Mouse (Mus musculus): ENCODE measurements at regions not wholly inside any gene's neighbourhood (a gene's known extent, or its start where the extent isn't known, plus 50 kb on each side); places are given as distances from the start of the nearest gene placed in this dataset.
A peak's percentile ranks its signal among the peaks of the same experiment; 100 is the strongest.

GRCm38 (mm10) chr1:43882576-43882975, 50.9 kb upstream of the Tpp2 start:
- no peaks in the 10 kb centered on the region for H3K4me1 ChIP-seq (replicated peaks)
- peak overlapping the region; percentile 11; the same call in 1 of the 2 replicates for H3K4me2 ChIP-seq

GRCm38 (mm10) chr1:43880396-43880795, 52.8 kb upstream of the Uxs1 start:
- Histone ChIP-seq H3K36me3 (no peaks in the 10 kb centered on the region), H3K4me3 (replicated peaks) (no peak overlapping the region), H3K4me2 (no peak overlapping the region), H3K9ac (replicated peaks) (no peak overlapping the region), H3K27me3 (no peaks in the 10 kb centered on the region), H3K9me3 (no peaks in the 10 kb centered on the region), H3K27ac (no peak overlapping the region), H3K4me1 (replicated peaks) (no peaks in the 10 kb centered on the region)
- no peak for ATAC-seq (ENCODE audit: insufficient number of reproducible peaks, insufficient read depth, low FRiP score, low TSS enrichment, low read depth)
- WGBS, result 69% methylated on average over 3 of the region's 3 CpGs

More at GRCm38 (mm10) chr1:43882576-43882975, 50.9 kb upstream of the Tpp2 start:
- ATAC-seq (ENCODE audit: insufficient number of reproducible peaks, insufficient read depth, low FRiP score, low TSS enrichment, low read depth), result no peak
- no peak overlapping the region for H3K9ac ChIP-seq (replicated peaks)
- no peak overlapping the region for H3K27ac ChIP-seq
- WGBS, result 30% methylated on average over 11 of the region's 11 CpGs
- H3K36me3 ChIP-seq, result no peaks in the 10 kb centered on the region
- no peaks in the 10 kb centered on the region for H3K9me3 ChIP-seq
- no peaks in the 10 kb centered on the region for H3K27me3 ChIP-seq
- H3K4me3 ChIP-seq (replicated peaks), result no peak overlapping the region

- Histone ChIP-seq H3K27me3 (no peaks in the 10 kb centered on the region), H3K36me3 (no peaks in the 10 kb centered on the region), H3K4me3 (replicated peaks) (no peak overlapping the region), H3K4me1 (replicated peaks) (no peaks in the 10 kb centered on the region), H3K4me2 (no peak overlapping the region), H3K9ac (replicated peaks) (no peak overlapping the region), H3K27ac (no peak overlapping the region), H3K9me3 (no peaks in the 10 kb centered on the region)
- no peak for ATAC-seq (ENCODE audit: insufficient number of reproducible peaks, insufficient read depth, low FRiP score, low TSS enrichment, low read depth)
- WGBS, result 70% methylated on average over 4 of the region's 4 CpGs
Measured at GRCm38 (mm10) chr1:43879896-43880295, 52.3 kb upstream of the Uxs1 start.

DNA sequence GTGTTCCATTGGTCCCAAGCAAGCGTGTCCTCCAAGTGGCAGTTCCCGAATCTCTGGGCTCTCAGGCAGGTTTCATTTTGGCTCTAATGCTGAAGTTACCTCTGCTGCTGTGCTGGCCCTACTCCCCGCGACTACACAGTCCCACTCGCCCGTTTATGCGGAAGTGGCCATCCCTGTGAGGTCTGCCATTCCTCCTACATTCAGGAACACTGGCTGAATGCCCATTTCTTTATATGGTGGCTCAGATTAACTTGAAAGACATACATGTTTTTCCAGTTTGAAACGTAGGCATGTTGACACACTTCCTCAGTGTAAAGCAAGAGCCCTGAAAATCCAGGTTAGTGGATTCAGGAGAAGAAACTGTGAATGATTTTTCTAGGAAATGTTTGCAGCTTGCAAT, 51.6 kb upstream of the Uxs1 start:
- Histone ChIP-seq H3K36me3 (no peaks in the 10 kb centered on the region), H3K9ac (replicated peaks) (no peak overlapping the region), H3K27ac (no peak overlapping the region), H3K4me2 (no peak overlapping the region), H3K4me3 (replicated peaks) (no peak overlapping the region), H3K27me3 (no peaks in the 10 kb centered on the region), H3K9me3 (no peaks in the 10 kb centered on the region), H3K4me1 (replicated peaks) (no peaks in the 10 kb centered on the region)
- WGBS, result 76% methylated on average over 8 of the region's 8 CpGs
- no peak for ATAC-seq (ENCODE audit: insufficient number of reproducible peaks, insufficient read depth, low FRiP score, low TSS enrichment, low read depth)

DNA sequence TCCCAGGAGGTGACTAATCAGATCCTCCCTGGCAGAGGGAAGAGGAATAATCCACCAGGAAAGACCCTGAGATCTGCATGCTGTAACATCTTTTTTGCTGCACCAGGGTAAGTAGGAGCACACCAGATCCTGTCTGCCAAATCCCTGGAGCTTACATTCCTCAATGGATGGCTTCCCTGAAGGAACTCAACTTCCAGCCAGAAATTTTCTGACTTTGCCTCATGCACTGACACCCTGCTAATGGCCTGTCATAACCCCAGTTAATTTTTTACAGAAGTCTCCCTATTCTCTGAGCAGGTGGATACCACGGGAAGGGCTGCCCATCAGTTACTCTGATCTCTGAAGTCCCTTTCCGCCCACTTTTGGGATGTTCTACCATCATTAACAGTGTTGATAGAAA, 50.6 kb upstream of the Uxs1 start:
- H3K9ac ChIP-seq (replicated peaks), result no peak overlapping the region
- ATAC-seq (ENCODE audit: insufficient number of reproducible peaks, insufficient read depth, low FRiP score, low TSS enrichment, low read depth), result no peak
- WGBS, result 81% methylated on average over 2 of the region's 2 CpGs
- no peaks in the 10 kb centered on the region for H3K4me1 ChIP-seq (replicated peaks)
- H3K4me3 ChIP-seq (replicated peaks), result no peak overlapping the region
- no peaks in the 10 kb centered on the region for H3K27me3 ChIP-seq
- H3K4me2 ChIP-seq, result no peak overlapping the region
- no peaks in the 10 kb centered on the region for H3K36me3 ChIP-seq
- no peaks in the 10 kb centered on the region for H3K9me3 ChIP-seq
- no peak overlapping the region for H3K27ac ChIP-seq

DNA sequence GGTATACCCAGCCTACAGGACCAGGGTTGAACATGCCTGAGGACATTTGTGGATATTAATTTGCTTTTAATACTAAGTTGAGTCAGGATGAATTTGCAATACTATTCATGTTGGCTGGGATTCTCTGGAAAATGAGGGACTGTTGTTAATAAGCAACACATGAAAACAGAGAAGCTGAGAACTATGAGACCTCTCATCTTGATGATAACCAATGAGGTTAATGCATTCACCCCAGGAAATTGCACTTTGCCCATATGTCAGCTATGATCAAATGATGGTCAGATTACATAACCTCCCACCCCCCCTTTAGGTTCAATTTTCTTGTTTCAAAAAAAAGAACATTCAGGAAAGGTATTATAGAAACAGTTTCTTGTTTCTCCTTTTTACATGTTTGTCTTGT, 50.1 kb upstream of the Uxs1 start:
- Histone ChIP-seq H3K9ac (replicated peaks) (no peak overlapping the region), H3K36me3 (no peaks in the 10 kb centered on the region), H3K4me1 (replicated peaks) (no peaks in the 10 kb centered on the region), H3K9me3 (no peaks in the 10 kb centered on the region), H3K27ac (no peak overlapping the region), H3K27me3 (no peaks in the 10 kb centered on the region), H3K4me3 (replicated peaks) (no peak overlapping the region), H3K4me2 (no peak overlapping the region)
- no peak for ATAC-seq (ENCODE audit: insufficient number of reproducible peaks, insufficient read depth, low FRiP score, low TSS enrichment, low read depth)
